Comparison of ENCODE assay signal across 8 mouse cellular contexts in the genomic region with DNA sequence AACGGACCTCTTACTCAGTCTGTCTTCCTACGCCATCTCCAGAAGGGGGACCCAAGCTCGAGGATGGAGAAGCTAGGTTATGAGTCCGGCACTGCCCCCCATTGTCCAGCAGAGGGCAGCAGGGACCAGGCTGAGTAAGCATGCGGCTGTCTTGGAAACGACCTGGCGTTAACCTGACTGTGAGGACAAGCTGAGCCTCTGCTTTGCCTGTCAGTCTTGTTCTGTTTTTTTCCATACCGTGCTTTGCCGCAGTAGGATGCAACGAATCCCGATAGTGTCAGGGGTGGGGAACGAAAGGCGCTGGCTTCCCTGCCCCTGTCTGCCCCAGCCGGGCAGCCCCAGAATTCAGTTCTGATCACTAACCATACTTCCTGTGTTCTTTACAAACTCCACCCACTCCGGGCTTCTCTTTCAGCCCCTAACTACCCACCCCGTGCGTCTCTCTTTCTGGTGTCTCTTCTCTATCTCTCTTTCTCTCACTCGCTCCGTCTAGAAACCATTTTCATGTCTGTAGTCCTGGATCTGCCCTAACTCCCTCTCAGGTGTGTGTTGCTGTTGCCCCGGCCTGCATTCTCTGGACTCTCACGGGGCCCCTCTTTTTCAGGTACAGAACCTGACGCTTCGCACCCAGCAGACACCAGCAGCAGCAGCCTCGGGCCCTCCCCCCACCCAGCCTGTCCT. TPM values are rescaled to one million over a fixed set of nuclear protein-coding genes. Genes with fewer than 3 reads are reported as not detected.
DNase-seq lines count a peak whose midpoint lies in the region; ATAC-seq and TF ChIP-seq lines count a peak whose summit lies in the region.

No protein-coding gene starts in this region.

- H3K4me2 ChIP-seq in heart, embryonic 11.5 days: peak overlapping the region; percentile 76
- H3K4me2 ChIP-seq in kidney, embryonic 16.5 days (replicated peaks; ENCODE audit: low read depth, low read length): peak overlapping the region; percentile 66
- peak overlapping the region; percentile 35 for H3K4me2 ChIP-seq in stomach, embryonic 14.5 days (replicated peaks; ENCODE audit: low read depth, low read length)

- 0 out of 2 replicates have a peak, but pooled peaks cover 2% of the 10 kb centered on the region for H3K36me3 ChIP-seq in heart, embryonic 11.5 days (ENCODE audit: control insufficient read depth, insufficient read depth, low read length)
- 0 out of 2 replicates have a peak, but pooled peaks cover 4% of the 10 kb centered on the region for H3K36me3 ChIP-seq in kidney, embryonic 16.5 days (ENCODE audit: insufficient read depth, low read length)
- H3K36me3 ChIP-seq in liver, adult 2 months (ENCODE audit: control insufficient read depth, insufficient read depth, low read length): no peaks in the 10 kb centered on the region
- no peaks in the 10 kb centered on the region for H3K36me3 ChIP-seq in stomach, embryonic 14.5 days (ENCODE audit: control insufficient read depth, insufficient read depth, low read length)

- H3K27ac ChIP-seq in heart, embryonic 11.5 days (ENCODE audit: low read depth, low read length): no peak overlapping the region
- peak overlapping the region; percentile 72 for H3K27ac ChIP-seq in kidney, embryonic 16.5 days (ENCODE audit: low read length)
- H3K27ac ChIP-seq in liver, adult 2 months (replicated peaks; ENCODE audit: insufficient read depth, low read depth, low read length): no peak overlapping the region
- peak overlapping the region; percentile 11; the same call in 1 of the 2 replicates for H3K27ac ChIP-seq in stomach, embryonic 14.5 days (ENCODE audit: low read length)

- no peaks in the 10 kb centered on the region for H3K9me3 ChIP-seq in heart, embryonic 11.5 days (replicated peaks; ENCODE audit: control insufficient read depth, low read length)
- no peaks in the 10 kb centered on the region for H3K9me3 ChIP-seq in kidney, embryonic 16.5 days (ENCODE audit: low read length)
- no peaks in the 10 kb centered on the region for H3K9me3 ChIP-seq in stomach, embryonic 14.5 days (ENCODE audit: control insufficient read depth, low read depth, low read length)

- 4% methylated on average over 24 of the region's 24 CpGs for WGBS in heart, embryonic 11.5 days (ENCODE audit: insufficient replicate concordance)
- WGBS in kidney, embryonic 16.5 days: 6% methylated on average over 24 of the region's 24 CpGs
- 15% methylated on average over 24 of the region's 24 CpGs for WGBS in liver, adult 2 months
- 5% methylated on average over 24 of the region's 24 CpGs for WGBS in stomach, embryonic 14.5 days

- no peak for TF ChIP-seq POLR2A in liver, adult 2 months (IDR thresholded peaks at IDR 0.05; ENCODE audit: extremely low read depth, insufficient read depth, low read length)

- peaks cover 34% of the 10 kb centered on the region for H3K4me1 ChIP-seq in heart, embryonic 11.5 days (ENCODE audit: control insufficient read depth, insufficient read depth, low read length)
- peaks cover 43% of the 10 kb centered on the region for H3K4me1 ChIP-seq in kidney, embryonic 16.5 days (ENCODE audit: insufficient read depth, low read length)
- no peaks in the 10 kb centered on the region for H3K4me1 ChIP-seq in liver, adult 2 months (ENCODE audit: control insufficient read depth, insufficient read depth, low read length)
- H3K4me1 ChIP-seq in stomach, embryonic 14.5 days (ENCODE audit: control insufficient read depth, insufficient read depth, low read length): peaks cover 28% of the 10 kb centered on the region

- peak overlapping the region; percentile 41 for H3K4me3 ChIP-seq in heart, embryonic 11.5 days (ENCODE audit: low read depth, low read length)
- peak overlapping the region; percentile 45 for H3K4me3 ChIP-seq in kidney, embryonic 16.5 days (ENCODE audit: low read length)
- H3K4me3 ChIP-seq in liver, adult 2 months (ENCODE audit: insufficient read depth, low read depth, low read length): peak overlapping the region; percentile 7; the same call in 1 of the 2 replicates
- H3K4me3 ChIP-seq in stomach, embryonic 14.5 days (ENCODE audit: low read depth, low read length): peak overlapping the region; percentile 4

- peaks cover 29% of the 10 kb centered on the region for H3K27me3 ChIP-seq in heart, embryonic 11.5 days (ENCODE audit: control insufficient read depth, insufficient read depth, low read length)
- H3K27me3 ChIP-seq in kidney, embryonic 16.5 days (ENCODE audit: insufficient read depth, low read length): no peaks in the 10 kb centered on the region
- no peaks in the 10 kb centered on the region for H3K27me3 ChIP-seq in liver, adult 2 months (ENCODE audit: control insufficient read depth, insufficient read depth, low read length)
- no peaks in the 10 kb centered on the region for H3K27me3 ChIP-seq in stomach, embryonic 14.5 days (ENCODE audit: control insufficient read depth, insufficient read depth, low read length)

- DNase-seq in B cell, adult 2 months: peak; percentile 95 to 96
- DNase-seq in brain, adult 2 months (ENCODE audit: low read depth, low spot score): peak; percentile 98
- DNase-seq in liver, adult 2 months (ENCODE audit: extremely low read depth, low read depth, low spot score): peak; percentile 71
- peak; percentile 97 for DNase-seq in naive thymus-derived CD4-positive, alpha-beta T cell, adult 2 months (ENCODE audit: low read depth)

- TF ChIP-seq CTCF in liver, adult 2 months (IDR thresholded peaks at IDR 0.05; ENCODE audit: low read depth, low read length): peak; percentile 100

- no peaks in the 10 kb centered on the region for H3K79me2 ChIP-seq in liver, adult 2 months (ENCODE audit: control insufficient read depth, insufficient read depth, low read length)

- H3K9ac ChIP-seq in heart, embryonic 11.5 days (ENCODE audit: low read depth, low read length): peak overlapping the region; percentile 59; the same call in 1 of the 2 replicates
- H3K9ac ChIP-seq in kidney, embryonic 16.5 days (replicated peaks; ENCODE audit: low read length): peak overlapping the region; percentile 65
- H3K9ac ChIP-seq in liver, adult 2 months (ENCODE audit: low read depth, low read length): peak overlapping the region; percentile 2; the same call in 1 of the 2 replicates
- no peak overlapping the region for H3K9ac ChIP-seq in stomach, embryonic 14.5 days (replicated peaks; ENCODE audit: low read depth, low read length)

- ATAC-seq in erythroblast, adult 5-6 weeks (replicated peaks; ENCODE audit: low FRiP score, poor library complexity, severe bottlenecking): peak; percentile 83
- peak; percentile 52 for ATAC-seq in heart, embryonic 11.5 days (replicated peaks; ENCODE audit: insufficient number of reproducible peaks, low FRiP score, low TSS enrichment)
- peak; percentile 70 for ATAC-seq in kidney, embryonic 16.5 days (ENCODE audit: low FRiP score, low TSS enrichment)
- ATAC-seq in stomach, embryonic 14.5 days (ENCODE audit: insufficient number of reproducible peaks, insufficient read depth, low FRiP score, low read depth): peak; percentile 47

RNA-seq across cellular contexts. Expression of a gene that starts 43.6 kb away (rescaled TPM):
- not detected in 2 replicates for total RNA-seq in erythroblast, adult 5-6 weeks (2015; ENCODE audit: low replicate concordance)
- total RNA-seq in erythroblast, adult 5-6 weeks (2017; ENCODE audit: low replicate concordance): not detected in 2 replicates
- 0.11 and 0.20 TPM in 2 replicates for polyA plus RNA-seq in heart, embryonic 11.5 days (2014; fragmentation: Nextera tagmentation; extraction: Ambion mirVana)
- 0.24 and 0.35 TPM in 2 replicates for polyA plus RNA-seq in kidney, embryonic 16.5 days (2015; fragmentation: Nextera tagmentation; extraction: Ambion mirVana)
- total RNA-seq in liver, adult 2 months (2014; rRNA removed): under 0.01 and 0.07 TPM in 2 replicates
- 0.02 TPM in 1 of 2 replicates, not detected in the other for polyA plus RNA-seq in liver, adult 2 months (2012; rRNA removed)
- polyA plus RNA-seq in stomach, embryonic 14.5 days (2014; fragmentation: Nextera tagmentation; extraction: Ambion mirVana): 0.20 and 0.27 TPM in 2 replicates

RNA-seq across cellular contexts. Expression of a gene that starts 57.1 kb away (rescaled TPM):
- total RNA-seq in erythroblast, adult 5-6 weeks (2015; ENCODE audit: low replicate concordance): 7.1 and 14.0 TPM in 2 replicates
- 3.3 and 4.5 TPM in 2 replicates for total RNA-seq in erythroblast, adult 5-6 weeks (2017; ENCODE audit: low replicate concordance)
- 30.8 and 31.7 TPM in 2 replicates for polyA plus RNA-seq in heart, embryonic 11.5 days (2014; fragmentation: Nextera tagmentation; extraction: Ambion mirVana)
- 19.4 and 21.4 TPM in 2 replicates for polyA plus RNA-seq in kidney, embryonic 16.5 days (2015; fragmentation: Nextera tagmentation; extraction: Ambion mirVana)
- total RNA-seq in liver, adult 2 months (2014; rRNA removed): 7.7 and 12.6 TPM in 2 replicates
- polyA plus RNA-seq in liver, adult 2 months (2012; rRNA removed): 28.7 and 32.3 TPM in 2 replicates
- polyA plus RNA-seq in stomach, embryonic 14.5 days (2014; fragmentation: Nextera tagmentation; extraction: Ambion mirVana): 20.3 and 22.9 TPM in 2 replicates

Comparison
In these comparisons a context has a peak if more than half of its experiments do, and no peak if none do; other contexts are left out.
1. H3K27ac ChIP-seq: peak in kidney, embryonic 16.5 days (single experiment) and stomach, embryonic 14.5 days (single experiment); none in heart, embryonic 11.5 days (single experiment) and liver, adult 2 months (single experiment).
2. Peak in every context shown above with its lines, with median percentiles within 50 percentile points of each other: DNase-seq, ATAC-seq, H3K4me2 ChIP-seq and H3K4me3 ChIP-seq.